13 mouse cellular contexts compared by ENCODE assay signal in genomic region chr4:77982094-77982493, GRCm38 (mm10).
"Had no signal": no experiment of that assay in that cellular context is flagged by ENCODE, and none has a peak within 500 bp of the region (broad histone marks: within the 10 kb centered on the region; RNA-seq: fewer than 3 reads in every experiment).

No protein-coding gene starts in this region.

- H3K36me3 ChIP-seq: limb, embryonic 10.5 days; liver, embryonic 15.5 days; neural tube, embryonic 13.5 days; stomach, embryonic 15.5 days had no signal

- H3K4me1 ChIP-seq: limb, embryonic 10.5 days; liver, embryonic 15.5 days; neural tube, embryonic 13.5 days; stomach, embryonic 15.5 days had no signal

- ATAC-seq: lung, postnatal 0 days had no signal

- H3K27me3 ChIP-seq: liver, embryonic 15.5 days; neural tube, embryonic 13.5 days; stomach, embryonic 15.5 days had no signal

- H3K9ac ChIP-seq: liver, embryonic 15.5 days; neural tube, embryonic 13.5 days; stomach, embryonic 15.5 days had no signal

- H3K27ac ChIP-seq: limb, embryonic 10.5 days; liver, embryonic 15.5 days; neural tube, embryonic 13.5 days; stomach, embryonic 15.5 days had no signal

- H3K4me3 ChIP-seq: limb, embryonic 10.5 days; liver, embryonic 15.5 days; neural tube, embryonic 13.5 days; stomach, embryonic 15.5 days had no signal

- DNase-seq: kidney, adult 11 months; kidney, postnatal 10 days; lung, adult 2 months; lung, postnatal 36 days; right cerebral cortex, postnatal 14 days; thymus, adult 2 months; thymus, postnatal 25 days had no signal

- H3K4me2 ChIP-seq: liver, embryonic 11.5 days; liver, embryonic 15.5 days; neural tube, embryonic 13.5 days; stomach, embryonic 15.5 days had no signal

- H3K9me3 ChIP-seq: limb, embryonic 10.5 days; liver, embryonic 15.5 days; neural tube, embryonic 13.5 days; stomach, embryonic 15.5 days had no signal
